ENCODE assay signal across 16 mouse cellular contexts in genomic region chr9:61339311-61339710, GRCm38 (mm10). TPM values are rescaled to one million over a fixed set of nuclear protein-coding genes. Genes with fewer than 3 reads are reported as not detected.
DNase-seq lines count a peak whose midpoint lies in the region; ATAC-seq lines count a peak whose summit lies in the region.
"Had no signal": no experiment of that assay in that cellular context is flagged by ENCODE, and none has a peak within 500 bp of the region (broad histone marks: within the 10 kb centered on the region; RNA-seq: fewer than 3 reads in every experiment).

No protein-coding gene starts in this region.

- H3K9ac ChIP-seq in forebrain, embryonic 14.5 days (ENCODE audit: low read length): no peak overlapping the region
- no peak overlapping the region for H3K9ac ChIP-seq in embryonic facial prominence, embryonic 14.5 days (ENCODE audit: low read depth, low read length)
- H3K9ac ChIP-seq: forebrain, postnatal 0 days; hindbrain, embryonic 15.5 days had no signal

- H3K4me2 ChIP-seq in forebrain, embryonic 14.5 days (ENCODE audit: low read length): no peak overlapping the region
- H3K4me2 ChIP-seq in embryonic facial prominence, embryonic 14.5 days (ENCODE audit: low read depth, low read length): no peak overlapping the region
- H3K4me2 ChIP-seq: hindbrain, embryonic 15.5 days had no signal

- H3K9me3 ChIP-seq in forebrain, embryonic 10.5 days: no peaks in the 10 kb centered on the region
- no peaks in the 10 kb centered on the region for H3K9me3 ChIP-seq in forebrain, embryonic 14.5 days (replicated peaks; ENCODE audit: control insufficient read depth, low read length)
- no peaks in the 10 kb centered on the region for H3K9me3 ChIP-seq in embryonic facial prominence, embryonic 14.5 days (ENCODE audit: control insufficient read depth, low read length)
- H3K9me3 ChIP-seq: hindbrain, embryonic 15.5 days had no signal

- DNase-seq in forebrain, embryonic 10.5 days (ENCODE audit: extremely low spot score, low spot score): no peak
- DNase-seq in forebrain, embryonic 14.5 days (ENCODE audit: low spot score): no peak
- peak; percentile 59 for DNase-seq in embryonic facial prominence, embryonic 14.5 days (ENCODE audit: low spot score)
- DNase-seq in lung, adult 18-20 months: peak; percentile 75 to 84
- DNase-seq in lung, postnatal 4 days: peak; percentile 42 to 59
- no peak for DNase-seq in cerebellum, adult 9-11 months
- DNase-seq in left cerebral cortex, postnatal 4 days: no peak
- no peak for DNase-seq in layer of hippocampus, adult 18-20 months (ENCODE audit: low spot score in 2 of 2)
- DNase-seq: cerebellum, adult 11 months; forebrain, postnatal 0 days; heart, adult 2 months; kidney, adult 9 months; right cerebral cortex, adult 18-20 months had no signal

- H3K4me1 ChIP-seq in forebrain, embryonic 10.5 days: peaks cover 70% of the 10 kb centered on the region
- H3K4me1 ChIP-seq in forebrain, embryonic 14.5 days (ENCODE audit: control insufficient read depth, insufficient read depth, low read length): 0 out of 2 replicates have a peak, but pooled peaks cover 6% of the 10 kb centered on the region
- peaks cover 32% of the 10 kb centered on the region for H3K4me1 ChIP-seq in embryonic facial prominence, embryonic 14.5 days (ENCODE audit: control insufficient read depth, insufficient read depth, low read length)

- H3K4me3 ChIP-seq in forebrain, embryonic 10.5 days: no peak overlapping the region
- H3K4me3 ChIP-seq in forebrain, embryonic 14.5 days (ENCODE audit: low read depth, low read length): no peak overlapping the region
- H3K4me3 ChIP-seq in embryonic facial prominence, embryonic 14.5 days (ENCODE audit: low read depth, low read length): no peak overlapping the region
- H3K4me3 ChIP-seq: erythroblast, embryonic 14.5 days; heart, adult 2 months; hindbrain, embryonic 15.5 days; left cerebral cortex, adult 2 months had no signal

- peaks cover 95% of the 10 kb centered on the region for H3K27me3 ChIP-seq in forebrain, embryonic 10.5 days (ENCODE audit: poor library complexity, severe bottlenecking)
- H3K27me3 ChIP-seq in forebrain, embryonic 14.5 days (replicated peaks; ENCODE audit: control insufficient read depth, insufficient read depth, low read length): 0 out of 2 replicates have a peak, but pooled peaks cover 6% of the 10 kb centered on the region
- H3K27me3 ChIP-seq in embryonic facial prominence, embryonic 14.5 days (replicated peaks; ENCODE audit: control insufficient read depth, insufficient read depth, low read length): peaks cover 20% of the 10 kb centered on the region

- peak overlapping the region; percentile 68; the same call in 1 of the 2 replicates for H3K27ac ChIP-seq in forebrain, embryonic 10.5 days
- H3K27ac ChIP-seq in forebrain, embryonic 14.5 days (ENCODE audit: low read depth, low read length): no peak overlapping the region
- H3K27ac ChIP-seq in embryonic facial prominence, embryonic 14.5 days (replicated peaks; ENCODE audit: low read depth, low read length): no peak overlapping the region
- H3K27ac ChIP-seq: heart, adult 2 months; hindbrain, embryonic 15.5 days; left cerebral cortex, adult 2 months had no signal

- 15% methylated on average over 6 of the region's 6 CpGs for whole genome bisulfite sequencing in forebrain, embryonic 10.5 days
- 24% methylated on average over 6 of the region's 6 CpGs for WGBS in forebrain, embryonic 14.5 days
- WGBS in embryonic facial prominence, embryonic 14.5 days: 40% methylated on average over 6 of the region's 6 CpGs

- intact Hi-C loops in left cerebral cortex, postnatal 4 days (cut with DNase I): no loop called here

- no peaks in the 10 kb centered on the region for H3K36me3 ChIP-seq in forebrain, embryonic 10.5 days (replicated peaks)
- H3K36me3 ChIP-seq in forebrain, embryonic 14.5 days (ENCODE audit: control insufficient read depth, insufficient read depth, low read length): no peaks in the 10 kb centered on the region
- H3K36me3 ChIP-seq in embryonic facial prominence, embryonic 14.5 days (ENCODE audit: control insufficient read depth, insufficient read depth, low read length): no peaks in the 10 kb centered on the region
- H3K36me3 ChIP-seq: hindbrain, embryonic 15.5 days had no signal

- no peak for ATAC-seq in forebrain, embryonic 14.5 days
- ATAC-seq in embryonic facial prominence, embryonic 14.5 days (ENCODE audit: low read depth): no peak
- ATAC-seq: forebrain, postnatal 0 days had no signal

RNA-seq across cellular contexts. Expression of gene Tle3, which starts 32.9 kb away (rescaled TPM):
- 43.4 and 45.6 TPM in 2 replicates for polyA plus RNA-seq in forebrain, embryonic 10.5 days (2016; fragmentation: Nextera tagmentation; extraction: Ambion mirVana)
- polyA plus RNA-seq in forebrain, embryonic 14.5 days (2014; fragmentation: Nextera tagmentation; extraction: Ambion mirVana): 28.1 and 30.1 TPM in 2 replicates
- polyA plus RNA-seq in embryonic facial prominence, embryonic 14.5 days (2014; fragmentation: Nextera tagmentation; extraction: Ambion mirVana): 25.5 and 31.4 TPM in 2 replicates
- 100 to 1,000 TPM; 102 to 112 TPM for total RNA-seq in left cerebral cortex, postnatal 4 days (2021)
- 10 to 100 TPM; 58.1 to 59.7 TPM for total RNA-seq in layer of hippocampus, adult 18-20 months (2021)

Comparison
In these comparisons a context has a peak if more than half of its experiments do, and no peak if none do; other contexts are left out.
1. DNase-seq: peak in embryonic facial prominence, embryonic 14.5 days (single experiment), lung, adult 18-20 months (2 of 2) and lung, postnatal 4 days (2 of 2); none in forebrain, embryonic 10.5 days (single experiment), forebrain, embryonic 14.5 days (single experiment), cerebellum, adult 9-11 months (single experiment), left cerebral cortex, postnatal 4 days (single experiment) and layer of hippocampus, adult 18-20 months (0 of 2).